Comparison of ENCODE assay signal across 9 mouse cellular contexts in genomic region chr2:144333138-144333842, GRCm38 (mm10). TPM values are rescaled to one million over a fixed set of nuclear protein-coding genes. Genes with fewer than 3 reads are reported as not detected.
A peak's percentile ranks its signal among the peaks of the same experiment; 100 is the strongest.
DNase-seq lines count a peak whose midpoint lies in the region; ATAC-seq and TF ChIP-seq lines count a peak whose summit lies in the region.
"Had no signal": no experiment of that assay in that cellular context is flagged by ENCODE, and none has a peak within 500 bp of the region (broad histone marks: within the 10 kb centered on the region; RNA-seq: fewer than 3 reads in every experiment).

No protein-coding gene starts in this region.

- TF ChIP-seq CTCF in kidney, adult 2 months (conservative IDR thresholded peaks at IDR 0.05; ENCODE audit: insufficient read depth, insufficient read length, low read depth, low read length) = no peak; the same call in 1 of the 2 replicates
- 0 out of 2 replicates have a peak, but pooled peaks have one; percentile 5 for TF ChIP-seq CTCF in liver, postnatal 0 days (IDR thresholded peaks at IDR 0.05; ENCODE audit: low read depth)

- peak; percentile 17 for DNase-seq in kidney, adult 2 months
- DNase-seq in kidney, postnatal 14 days = no peak
- peak; percentile 52 for DNase-seq in embryo, embryonic 10 days (ENCODE audit: low spot score)
- no peak for DNase-seq in hindbrain, embryonic 14.5 days (ENCODE audit: low spot score)
- DNase-seq in liver, postnatal 0 days = no peak
- DNase-seq in right cerebral cortex, postnatal 14 days = peak; percentile 27
- DNase-seq in thymus, adult 18-20 months = no peak
- no peak for DNase-seq in cerebellum, adult 9-10 months

- WGBS in kidney, adult 2 months = 16% methylated on average over 28 of the region's 28 CpGs
- 6% methylated on average over 28 of the region's 28 CpGs for WGBS in hindbrain, embryonic 14.5 days
- 8% methylated on average over 28 of the region's 28 CpGs for WGBS in liver, postnatal 0 days (ENCODE audit: insufficient replicate concordance)

- no peak overlapping the region for H3K27ac ChIP-seq in kidney, adult 2 months (ENCODE audit: insufficient read depth, low read depth, low read length)
- H3K27ac ChIP-seq in hindbrain, embryonic 14.5 days = no peak overlapping the region
- H3K27ac ChIP-seq in liver, postnatal 0 days (ENCODE audit: low read depth) = no peak overlapping the region

- peak overlapping the region; percentile 95 for H3K4me2 ChIP-seq in hindbrain, embryonic 14.5 days (replicated peaks)
- peak overlapping the region; percentile 55 for H3K4me2 ChIP-seq in liver, postnatal 0 days (ENCODE audit: low read depth, low read length)

- TF ChIP-seq EP300 in liver, postnatal 0 days (IDR thresholded peaks at IDR 0.05; ENCODE audit: low read depth) = no peak

- H3K9ac ChIP-seq in hindbrain, embryonic 14.5 days = peak overlapping the region; percentile 36; the same call in 1 of the 2 replicates
- no peak overlapping the region for H3K9ac ChIP-seq in liver, postnatal 0 days (replicated peaks)

- H3K27me3 ChIP-seq in kidney, adult 2 months (replicated peaks; ENCODE audit: control insufficient read depth, insufficient read depth, low read length) = peaks cover 4% of the 10 kb centered on the region; the same call in 1 of the 2 replicates
- peaks cover 75% of the 10 kb centered on the region for H3K27me3 ChIP-seq in hindbrain, embryonic 14.5 days (ENCODE audit: control insufficient read depth, insufficient read depth, low read length)
- peaks cover 57% of the 10 kb centered on the region for H3K27me3 ChIP-seq in liver, postnatal 0 days (ENCODE audit: insufficient read depth, low read length)

- TF ChIP-seq POLR2A in kidney, adult 2 months (IDR thresholded peaks at IDR 0.05; ENCODE audit: low read depth, low read length) = no peak

- H3K4me1 ChIP-seq in kidney, adult 2 months (ENCODE audit: control insufficient read depth, insufficient read depth, low read length) = no peaks in the 10 kb centered on the region; the same call in 1 of the 2 replicates
- H3K4me1 ChIP-seq in hindbrain, embryonic 14.5 days (replicated peaks; ENCODE audit: control insufficient read depth, insufficient read depth, low read length) = peaks cover 26% of the 10 kb centered on the region
- H3K4me1 ChIP-seq in liver, postnatal 0 days (ENCODE audit: insufficient read depth) = peaks cover 19% of the 10 kb centered on the region

- no peak for ATAC-seq in hindbrain, embryonic 14.5 days (ENCODE audit: low FRiP score)
- no peak for ATAC-seq in liver, postnatal 0 days

- no peaks in the 10 kb centered on the region for H3K36me3 ChIP-seq in kidney, adult 2 months (ENCODE audit: control insufficient read depth, insufficient read depth, low read length)
- no peaks in the 10 kb centered on the region for H3K36me3 ChIP-seq in hindbrain, embryonic 14.5 days (replicated peaks; ENCODE audit: control insufficient read depth, insufficient read depth)
- no peaks in the 10 kb centered on the region for H3K36me3 ChIP-seq in liver, postnatal 0 days (replicated peaks; ENCODE audit: insufficient read depth, low read length)

- 0 out of 2 replicates have a peak, but pooled peaks cover 3% of the 10 kb centered on the region for H3K9me3 ChIP-seq in hindbrain, embryonic 14.5 days (ENCODE audit: control insufficient read depth, low read length)
- H3K9me3 ChIP-seq in liver, postnatal 0 days (ENCODE audit: low read length) = no peaks in the 10 kb centered on the region

- H3K4me3 ChIP-seq in kidney, adult 2 months (ENCODE audit: insufficient read depth, low read depth, low read length) = peak overlapping the region; percentile 14; the same call in 1 of the 2 replicates
- peak overlapping the region; percentile 30 for H3K4me3 ChIP-seq in hindbrain, embryonic 14.5 days (replicated peaks; ENCODE audit: low read length)
- peak overlapping the region; percentile 24 for H3K4me3 ChIP-seq in liver, postnatal 0 days (ENCODE audit: low read depth, low read length)

RNA-seq across cellular contexts. Expression of gene Ovol2, which starts 1.3 kb away (rescaled TPM):
- 2.1 and 3.0 TPM in 2 replicates for polyA plus RNA-seq in kidney, adult 2 months (2012; rRNA removed)
- polyA plus RNA-seq in hindbrain, embryonic 14.5 days (2014; fragmentation: Nextera tagmentation; extraction: Ambion mirVana) = not detected in 2 replicates
- 0.09 and 0.25 TPM in 2 replicates for polyA plus RNA-seq in liver, postnatal 0 days (2015; fragmentation: Nextera tagmentation; extraction: Ambion mirVana)

RNA-seq across cellular contexts. Expression of gene Kat14, which starts 35.5 kb away (rescaled TPM):
- polyA plus RNA-seq in kidney, adult 2 months (2012; rRNA removed) = 43.0 and 44.8 TPM in 2 replicates
- 22.4 and 23.3 TPM in 2 replicates for polyA plus RNA-seq in hindbrain, embryonic 14.5 days (2014; fragmentation: Nextera tagmentation; extraction: Ambion mirVana)
- 10.2 and 12.3 TPM in 2 replicates for polyA plus RNA-seq in liver, postnatal 0 days (2015; fragmentation: Nextera tagmentation; extraction: Ambion mirVana)

RNA-seq across cellular contexts. Expression of gene Pet117, which starts 35.5 kb away (rescaled TPM):
- polyA plus RNA-seq in kidney, adult 2 months (2012; rRNA removed) = not detected in 2 replicates
- 0.53 and 3.0 TPM in 2 replicates for polyA plus RNA-seq in hindbrain, embryonic 14.5 days (2014; fragmentation: Nextera tagmentation; extraction: Ambion mirVana)
- 1.6 and 2.2 TPM in 2 replicates for polyA plus RNA-seq in liver, postnatal 0 days (2015; fragmentation: Nextera tagmentation; extraction: Ambion mirVana)
- polyA plus RNA-seq: large intestine, adult 2 months had no signal

Comparison
In these comparisons a context has a peak if more than half of its experiments do, and no peak if none do; other contexts are left out.
1. DNase-seq: peak in kidney, adult 2 months (single experiment), embryo, embryonic 10 days (single experiment) and right cerebral cortex, postnatal 14 days (single experiment); none in kidney, postnatal 14 days (single experiment), hindbrain, embryonic 14.5 days (single experiment), liver, postnatal 0 days (single experiment), thymus, adult 18-20 months (0 of 2) and cerebellum, adult 9-10 months (single experiment).
2. Peak in every context shown above with its lines, with median percentiles within 50 percentile points of each other: H3K4me3 ChIP-seq.